29 mouse cellular contexts compared by ENCODE assay signal in genomic region chr17:25138803-25139202, GRCm38 (mm10). TPM values are rescaled to one million over a fixed set of nuclear protein-coding genes. Genes with fewer than 3 reads are reported as not detected.
"Had no signal": no experiment of that assay in that cellular context is flagged by ENCODE, and none has a peak within 500 bp of the region (broad histone marks: within the 10 kb centered on the region; RNA-seq: fewer than 3 reads in every experiment).

No protein-coding gene starts in this region.

- H3K4me2 ChIP-seq: limb, embryonic 12.5 days; limb, embryonic 15.5 days; liver, embryonic 11.5 days; lung, embryonic 14.5 days; midbrain, embryonic 12.5 days; neural tube, embryonic 12.5 days; neural tube, embryonic 15.5 days had no signal

- ATAC-seq: inflammation-experienced regulatory T-cells, adult 6 months; intestine, embryonic 16.5 days; lung, postnatal 0 days; midbrain, embryonic 16.5 days had no signal

- H3K27me3 ChIP-seq: limb, embryonic 12.5 days; limb, embryonic 15.5 days; midbrain, embryonic 12.5 days; neural tube, embryonic 12.5 days; neural tube, embryonic 15.5 days had no signal

- H3K9ac ChIP-seq: limb, embryonic 12.5 days; limb, embryonic 15.5 days; lung, embryonic 14.5 days; midbrain, embryonic 12.5 days; neural tube, embryonic 12.5 days; neural tube, embryonic 15.5 days had no signal

- H3K9me3 ChIP-seq: limb, embryonic 12.5 days; limb, embryonic 15.5 days; midbrain, embryonic 12.5 days; neural tube, embryonic 12.5 days; neural tube, embryonic 15.5 days had no signal

- DNase-seq: kidney, adult 2 months; kidney, postnatal 10 days; kidney, postnatal 36 days; layer of hippocampus, postnatal 36 days; left cerebral cortex, postnatal 4 days; lung, embryonic 14.5 days; right cerebral cortex, adult 18-20 months; right cerebral cortex, postnatal 14 days; right cerebral cortex, postnatal 4 days; thymus, adult 2 months; thymus, postnatal 14 days; thymus, postnatal 4 days had no signal

- H3K4me3 ChIP-seq: limb, embryonic 12.5 days; limb, embryonic 15.5 days; midbrain, embryonic 12.5 days; neural tube, embryonic 12.5 days; neural tube, embryonic 15.5 days had no signal

- H3K36me3 ChIP-seq: neural tube, embryonic 12.5 days had no signal

- H3K27ac ChIP-seq: limb, embryonic 12.5 days; limb, embryonic 15.5 days; midbrain, embryonic 12.5 days; neural tube, embryonic 12.5 days; neural tube, embryonic 15.5 days; stomach, postnatal 0 days had no signal

RNA-seq across cellular contexts. Expression of gene Ptx4, which starts 18.2 kb away (rescaled TPM):
- polyA plus RNA-seq: inflammation-experienced regulatory T-cells, adult 6 months; kidney, adult 2 months; kidney, embryonic 14.5 days; liver, embryonic 11.5 days; liver, embryonic 16.5 days; lung, embryonic 14.5 days; midbrain, embryonic 12.5 days; neural tube, embryonic 12.5 days; thymus, adult 2 months had no signal

RNA-seq across cellular contexts. Expression of gene Ccdc154, which starts 23.5 kb away (rescaled TPM):
- total RNA-seq: left cerebral cortex, adult 8-10 months had no signal
- polyA plus RNA-seq: inflammation-experienced regulatory T-cells, adult 6 months; kidney, embryonic 14.5 days; limb, embryonic 12.5 days; midbrain, embryonic 12.5 days; midbrain, embryonic 16.5 days; neural tube, embryonic 12.5 days; neural tube, embryonic 15.5 days had no signal

RNA-seq across cellular contexts. Expression of gene Gm38655, which starts 36.5 kb away (rescaled TPM):
- total RNA-seq: layer of hippocampus, adult 8-10 months; layer of hippocampus, postnatal 10 days; layer of hippocampus, postnatal 36 days; left cerebral cortex, postnatal 14 days; left cerebral cortex, postnatal 4 days had no signal
- polyA plus RNA-seq: inflammation-experienced regulatory T-cells, adult 6 months; kidney, adult 2 months; kidney, embryonic 14.5 days; limb, embryonic 12.5 days; limb, embryonic 15.5 days; liver, embryonic 11.5 days; liver, embryonic 16.5 days; midbrain, embryonic 12.5 days; midbrain, embryonic 16.5 days; neural tube, embryonic 12.5 days; neural tube, embryonic 15.5 days had no signal
